Mouse (Mus musculus): ENCODE results near the gene Phospho2.

DNA sequence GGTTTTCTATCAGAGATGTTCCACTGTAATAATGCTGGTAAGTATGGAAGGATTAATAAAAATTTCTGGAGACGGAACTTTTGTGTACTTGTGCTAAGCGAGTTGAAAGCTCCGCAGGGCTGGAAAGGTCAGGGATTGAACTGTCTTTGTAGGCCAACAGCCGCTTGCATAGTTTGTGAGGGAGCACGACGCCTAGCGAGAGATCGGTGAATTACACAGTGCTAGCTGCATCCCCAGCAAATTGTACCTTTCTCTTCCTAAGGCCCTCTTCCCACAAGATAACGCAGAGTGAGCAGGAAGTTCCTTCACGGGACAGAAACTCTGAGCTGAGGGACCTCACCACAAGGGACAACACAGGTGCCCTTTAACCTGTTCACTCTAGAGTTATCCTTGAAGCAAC is 862 bp downstream of the Phospho2 start:
- peak; percentile 81 for TF ChIP-seq CTCF (IDR thresholded peaks at IDR 0.05; ENCODE audit: borderline replicate concordance, extremely low read depth, insufficient read depth, insufficient read length)
- no peak for TF ChIP-seq POLR2A (IDR thresholded peaks at IDR 0.05; ENCODE audit: borderline replicate concordance, extremely low read depth, insufficient read depth, insufficient read length, poor library complexity, severe bottlenecking)
